Mouse (Mus musculus) stomach, embryonic 15.5 days (tissue): ENCODE data around the gene Asgr1. TPM values are rescaled to one million over a fixed set of nuclear protein-coding genes. Genes with fewer than 3 reads are reported as not detected.

Experiments used
- ATAC-seq: fragments of 200-750 bp; cut with Nextera tagmentation; 2 replicates; pipeline ENCODE4 v1.8.0; 2017; ENCODE audit warnings: low read depth, moderate number of reproducible peaks, moderate TSS enrichment; ENCODE audit not compliant: insufficient read depth, low FRiP score
- H3K27ac ChIP-seq: fragments of 300-500 bp; sonication (generic); 2 replicates; pipeline ENCODE4 v1.5.1; 2015; ENCODE audit warnings: mild to moderate bottlenecking, inconsistent platforms
- H3K27me3 ChIP-seq: fragments of 300-500 bp; sonication (generic); replicated peaks from 2 replicates; pipeline ENCODE4 v1.6.1; 2015; ENCODE audit warnings: inconsistent platforms
- H3K36me3 ChIP-seq: fragments of 300-500 bp; sonication (generic); 2 replicates; pipeline ENCODE4 v1.6.1; 2015; ENCODE audit warnings: inconsistent platforms
- H3K4me1 ChIP-seq: fragments of 300-500 bp; sonication (generic); 2 replicates; pipeline ENCODE4 v1.6.1; 2015; ENCODE audit warnings: inconsistent platforms
- H3K4me2 ChIP-seq: fragments of 300-500 bp; sonication (generic); 2 replicates; pipeline ENCODE4 v1.6.1; 2015; ENCODE audit warnings: mild to moderate bottlenecking, inconsistent platforms
- H3K4me3 ChIP-seq: fragments of 300-500 bp; sonication (generic); replicated peaks from 2 replicates; pipeline ENCODE4 v1.5.1; 2015; ENCODE audit warnings: inconsistent platforms
- H3K9ac ChIP-seq: fragments of 300-500 bp; sonication (generic); 2 replicates; pipeline ENCODE4 v1.6.1; 2015; ENCODE audit warnings: inconsistent platforms
- H3K9me3 ChIP-seq: fragments of 300-500 bp; sonication (generic); 2 replicates; pipeline ENCODE4 v1.6.1; 2016; ENCODE audit warnings: inconsistent platforms
- WGBS: fragments of 180-500 bp; shearing (Covaris S2); methylation state at CpG from one replicate; pipeline ENCODE4 v1.1.7; 2015; 5-methylcytosine and 5-hydroxymethylcytosine counted together
- polyA plus RNA-seq: library from polyadenylated mRNA; unstranded; fragments of >200 nt; fragmentation: Nextera tagmentation; extraction: Ambion mirVana; gene quantifications from 2 replicates; pipeline ENCODE4 v1.2.1, GENCODE M21; 2015

Asgr1 gene
- polyA plus RNA-seq, 1 experiment from 2014 or later: 0.96 TPM

DNA sequence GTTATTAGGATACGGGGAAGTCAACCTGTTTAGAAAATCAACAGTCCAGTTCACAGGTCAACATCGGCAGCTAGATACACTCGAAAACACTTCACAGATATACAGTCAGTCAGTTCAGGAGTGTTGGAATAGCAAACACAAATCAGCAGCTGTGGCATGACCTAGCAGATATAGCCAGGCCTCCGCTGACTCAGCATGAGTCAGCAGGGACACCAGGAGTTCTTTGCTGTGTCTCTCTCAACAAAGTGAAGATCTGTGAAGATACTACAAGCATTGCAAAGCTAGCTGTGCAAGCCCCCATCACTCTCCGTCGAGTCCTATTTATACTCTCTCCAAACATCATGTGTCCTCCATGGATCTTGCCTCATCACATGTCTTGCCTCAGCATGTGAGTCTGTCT lies 21.7 kb downstream of the Asgr1 start:
- Histone ChIP-seq H3K27ac (no peak overlapping the region), H3K27me3 (no peaks in the 10 kb centered on the region), H3K4me2 (no peak overlapping the region), H3K36me3 (no peaks in the 10 kb centered on the region), H3K9ac (no peak overlapping the region), H3K4me1 (no peaks in the 10 kb centered on the region), H3K9me3 (no peaks in the 10 kb centered on the region), H3K4me3 (no peak overlapping the region)
- 76% methylated on average over 6 of the region's 6 CpGs for WGBS
- ATAC-seq: peak; percentile 56; the same call in 1 of the 2 replicates

DNA sequence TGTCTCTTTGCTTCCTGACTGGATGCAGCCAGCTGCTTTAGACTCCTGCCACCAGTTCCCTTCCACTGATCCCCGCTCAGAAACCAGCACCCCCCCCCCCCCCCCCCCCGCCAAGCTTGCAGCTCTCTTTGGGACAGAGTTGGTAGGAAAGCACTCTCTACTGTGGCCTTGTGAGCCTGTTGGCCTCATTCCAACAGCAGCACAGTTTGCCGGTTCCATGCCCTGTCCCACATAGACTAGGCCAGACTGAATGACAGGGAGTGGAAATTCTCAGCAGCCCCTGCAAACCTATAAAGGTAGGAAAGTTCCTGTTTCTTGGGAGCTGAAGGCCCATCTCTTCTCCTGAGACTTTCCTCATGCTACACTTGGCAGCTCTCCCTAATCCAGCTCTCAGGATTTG lies 23.6 kb downstream of the Asgr1 start:
- no peak for ATAC-seq
- WGBS: 58% methylated on average over 3 of the region's 3 CpGs
- no peak overlapping the region for H3K27ac ChIP-seq
- H3K9ac ChIP-seq: no peak overlapping the region
- H3K36me3 ChIP-seq: no peaks in the 10 kb centered on the region
- H3K27me3 ChIP-seq: no peaks in the 10 kb centered on the region
- H3K4me3 ChIP-seq: no peak overlapping the region
- H3K4me1 ChIP-seq: no peaks in the 10 kb centered on the region
- H3K4me2 ChIP-seq: no peak overlapping the region
- H3K9me3 ChIP-seq: no peaks in the 10 kb centered on the region

DNA sequence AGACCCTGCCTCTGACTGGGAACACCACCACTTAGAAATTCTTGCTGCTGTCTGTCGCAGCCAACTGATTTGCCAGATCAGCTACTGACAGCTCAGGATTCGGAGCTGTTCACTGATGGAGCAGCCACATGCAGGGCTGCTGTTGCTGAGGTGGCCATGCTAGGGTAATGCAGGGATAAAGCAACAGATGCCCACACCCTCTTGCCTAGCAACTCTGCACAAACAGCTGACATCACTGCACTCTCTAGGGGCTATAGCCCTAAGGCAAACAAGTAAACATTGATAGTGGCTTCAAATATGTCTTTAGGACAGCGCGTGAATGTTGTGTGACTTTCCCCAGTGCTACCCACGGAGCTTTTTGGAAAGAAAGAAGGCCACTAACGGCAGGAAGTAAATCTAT lies 25.3 kb downstream of the Asgr1 start:
- 49% methylated on average over 6 of the region's 6 CpGs for WGBS
- no peaks in the 10 kb centered on the region for H3K9me3 ChIP-seq

DNA sequence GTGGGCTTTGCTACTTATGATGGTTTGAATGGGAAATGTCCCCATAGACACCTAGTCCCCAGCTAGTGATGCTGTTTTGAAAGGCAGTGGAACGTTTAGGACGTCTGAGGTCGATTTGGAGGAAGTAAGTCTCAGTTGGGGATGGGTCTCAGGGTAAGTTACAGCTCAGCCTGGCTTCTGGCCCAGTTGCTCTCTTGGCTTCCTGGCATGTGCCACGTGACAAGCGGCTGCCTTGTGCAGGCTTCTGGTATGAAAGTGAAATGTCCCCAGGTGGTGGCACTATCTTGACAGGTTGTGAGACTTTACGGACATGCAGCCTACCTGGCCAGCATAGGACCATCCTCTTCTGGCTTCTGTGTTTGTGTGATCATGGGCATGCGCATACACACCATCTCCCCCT lies 26.0 kb downstream of the Asgr1 start:
- no peaks in the 10 kb centered on the region for H3K36me3 ChIP-seq
- WGBS: 69% methylated on average over 7 of the region's 7 CpGs
- H3K27ac ChIP-seq: no peak overlapping the region
- no peak overlapping the region for H3K9ac ChIP-seq
- no peak overlapping the region for H3K4me3 ChIP-seq
- H3K27me3 ChIP-seq: no peaks in the 10 kb centered on the region
- no peaks in the 10 kb centered on the region for H3K9me3 ChIP-seq
- H3K4me2 ChIP-seq: no peak overlapping the region
- H3K4me1 ChIP-seq: no peaks in the 10 kb centered on the region
- no peak for ATAC-seq

More for the DNA sequence above, 25.3 kb downstream of the Asgr1 start:
- Histone ChIP-seq H3K27ac (no peak overlapping the region), H3K27me3 (no peaks in the 10 kb centered on the region), H3K9ac (no peak overlapping the region), H3K4me1 (no peaks in the 10 kb centered on the region), H3K4me3 (no peak overlapping the region), H3K4me2 (no peak overlapping the region), H3K36me3 (no peaks in the 10 kb centered on the region)
- ATAC-seq: no peak

DNA sequence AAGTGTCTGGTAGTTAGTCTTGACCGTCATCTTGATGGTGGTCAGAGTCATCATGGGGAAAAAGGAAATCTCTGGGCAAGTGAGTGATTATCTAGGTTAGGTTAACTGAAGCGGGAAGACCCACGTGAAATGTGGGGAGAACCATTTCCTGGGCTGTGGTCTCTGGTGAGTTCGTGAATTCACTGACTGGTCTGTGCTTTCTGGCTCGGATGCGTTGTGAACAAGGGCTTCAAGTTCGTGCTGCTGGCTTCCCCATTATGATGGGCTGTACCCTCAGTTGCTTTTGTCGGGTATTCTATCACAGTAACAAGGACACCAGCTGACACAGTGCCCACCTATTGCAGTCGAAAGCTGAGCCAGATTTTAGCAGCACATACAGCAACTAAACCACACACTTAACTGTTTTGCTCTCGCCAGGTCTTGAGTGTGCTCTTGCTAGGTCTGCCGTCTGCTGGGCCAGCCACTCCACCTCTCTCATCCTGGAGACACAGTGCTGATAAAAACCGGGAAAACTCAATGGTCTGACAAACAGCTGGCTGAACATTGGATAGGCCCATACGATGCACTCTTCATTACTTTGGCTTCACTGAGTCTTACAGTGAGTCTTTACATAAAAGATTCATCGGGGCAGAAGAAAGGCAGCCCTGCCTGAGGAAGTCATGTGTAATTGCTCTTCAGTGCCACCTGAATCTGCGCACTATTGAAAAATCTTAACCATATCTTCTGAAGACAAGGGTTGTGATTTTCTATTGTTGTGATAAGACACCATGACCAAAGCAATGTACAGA lies 27.1 kb downstream of the Asgr1 start:
- WGBS: 81% methylated on average over 15 of the region's 15 CpGs

DNA sequence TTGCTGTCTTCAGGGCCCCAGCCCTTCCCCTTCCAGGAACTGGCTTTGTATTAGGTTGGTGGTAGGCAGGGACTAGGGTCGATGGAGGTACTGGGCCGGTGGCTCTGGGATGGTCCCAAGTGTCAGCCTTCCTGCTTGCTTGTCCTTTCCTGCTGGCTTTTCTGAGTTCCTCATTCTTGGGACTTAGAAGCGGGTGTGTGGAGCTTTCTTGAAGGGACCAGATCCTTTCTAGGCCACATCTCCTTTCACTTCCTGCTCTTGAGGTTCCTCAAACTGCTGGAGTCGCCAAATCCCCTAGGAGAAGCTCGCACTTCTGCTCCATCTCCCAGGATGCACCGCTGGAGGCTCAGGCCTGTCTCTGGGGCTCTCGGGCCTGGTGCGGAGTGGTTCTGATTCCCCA lies 30.7 kb downstream of the Asgr1 start:
- no peaks in the 10 kb centered on the region for H3K36me3 ChIP-seq
- H3K27ac ChIP-seq: no peak overlapping the region
- no peak overlapping the region for H3K4me2 ChIP-seq
- ATAC-seq: no peak
- H3K4me3 ChIP-seq: no peak overlapping the region
- no peaks in the 10 kb centered on the region for H3K4me1 ChIP-seq
- 85% methylated on average over 8 of the region's 8 CpGs for WGBS
- no peaks in the 10 kb centered on the region for H3K9me3 ChIP-seq
- H3K27me3 ChIP-seq: no peaks in the 10 kb centered on the region
- H3K9ac ChIP-seq: no peak overlapping the region

More for the DNA sequence above, 27.1 kb downstream of the Asgr1 start:
- Histone ChIP-seq H3K9me3 (no peaks in the 10 kb centered on the region), H3K27ac (no peak overlapping the region), H3K4me3 (no peak overlapping the region), H3K27me3 (no peaks in the 10 kb centered on the region), H3K4me1 (no peaks in the 10 kb centered on the region), H3K36me3 (no peaks in the 10 kb centered on the region), H3K4me2 (no peak overlapping the region), H3K9ac (no peak overlapping the region)
- ATAC-seq: no peak

DNA sequence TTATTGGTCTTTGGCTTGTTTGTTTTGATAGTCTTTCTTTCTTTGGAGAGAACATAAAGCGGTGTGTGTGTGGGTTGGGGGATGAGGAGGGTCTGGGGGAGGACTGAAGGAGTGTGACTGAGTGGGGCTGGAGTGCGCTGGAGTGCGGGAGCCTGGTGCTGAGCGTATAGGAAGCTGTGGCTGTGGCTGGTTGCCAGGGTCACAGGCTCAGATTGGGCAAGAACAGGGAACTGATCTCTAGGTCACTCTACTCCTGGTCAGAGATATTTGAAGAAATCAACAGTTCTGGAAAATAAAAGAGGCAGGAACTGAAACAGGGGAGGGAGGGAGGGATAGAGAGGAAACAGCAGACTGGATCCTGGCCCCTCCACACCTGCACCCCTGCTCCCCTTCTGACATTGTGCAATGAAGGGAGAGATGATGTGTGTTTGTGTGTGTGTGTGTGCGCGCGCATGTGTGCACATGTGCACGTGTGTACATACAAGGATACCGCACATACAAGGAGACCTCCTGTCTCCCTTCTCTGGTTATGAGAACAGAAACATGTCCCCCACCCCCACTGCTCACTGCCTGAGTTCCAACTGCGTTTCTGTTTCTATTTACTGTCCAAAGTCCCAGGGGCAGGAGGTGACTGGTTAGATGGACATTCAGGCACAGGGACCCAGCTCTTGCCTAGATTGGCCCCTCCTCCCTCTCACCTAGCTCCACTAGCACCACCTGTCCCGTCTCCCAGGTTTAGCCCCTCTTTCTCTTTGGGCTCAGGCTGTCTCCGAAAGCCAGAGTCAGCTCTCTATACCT lies 38.3 kb downstream of the Asgr1 start, which contains the start of gene Asgr2:
Gene Asgr2 (plus strand): TSS at position 659 of the 798 bp plus-strand sequence.
- Histone ChIP-seq H3K27me3 (no peaks in the 10 kb centered on the region), H3K9ac (no peak within 1 kb of the TSS), H3K4me3 (no peak within 1 kb of the TSS), H3K9me3 (no peaks in the 10 kb centered on the region), H3K4me2 (no peak within 1 kb of the TSS), H3K27ac (no peak within 1 kb of the TSS), H3K4me1 (no peaks in the 10 kb centered on the region), H3K36me3 (no peaks in the 10 kb centered on the region)
- WGBS: 63% methylated on average over 12 of the region's 12 CpGs
- ATAC-seq: peak; percentile 68; the same call in 1 of the 2 replicates

DNA sequence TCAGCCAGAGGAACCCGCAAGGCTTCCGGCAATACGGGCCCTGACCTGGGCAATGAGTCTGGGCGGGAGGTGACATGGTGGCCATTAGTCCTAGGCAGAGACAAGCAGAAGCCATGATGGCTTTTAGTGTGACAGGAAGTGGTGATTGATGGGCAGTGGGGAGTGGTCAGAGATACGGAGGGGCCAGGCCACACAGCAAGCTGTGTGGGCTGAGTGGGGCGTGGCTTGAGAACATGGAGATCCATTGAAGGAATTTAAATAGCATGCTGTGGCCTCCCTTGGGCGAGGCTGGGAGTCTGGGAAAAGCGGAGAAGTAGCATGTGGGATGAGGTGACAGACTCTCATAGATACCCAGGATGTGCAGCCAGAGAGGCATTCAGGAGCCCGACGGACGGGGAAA lies 43.5 kb downstream of the Asgr1 start:
- ATAC-seq: no peak
- WGBS: 45% methylated on average over 11 of the region's 11 CpGs

DNA sequence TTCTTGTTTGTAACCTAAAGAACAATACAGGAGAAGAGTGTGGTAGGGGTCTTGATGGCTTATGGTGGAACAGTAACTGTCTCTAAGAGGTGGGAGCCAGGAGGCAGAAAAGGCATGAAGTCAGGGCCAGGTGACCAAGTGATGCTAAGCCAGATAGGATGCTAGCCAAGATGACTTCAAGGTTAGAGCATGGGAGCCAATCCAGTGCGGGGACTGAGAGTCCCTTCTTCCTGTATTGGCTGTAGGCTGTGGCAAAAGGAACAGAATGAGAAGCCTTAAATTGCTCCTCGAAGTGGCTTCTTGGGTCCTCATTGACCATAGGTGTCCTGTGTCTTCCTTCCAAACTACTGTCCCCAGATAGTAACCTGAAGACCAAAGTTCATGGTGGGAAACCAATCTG lies 45.2 kb downstream of the Asgr1 start:
- 85% methylated on average over 2 of the region's 2 CpGs for WGBS
- Histone ChIP-seq H3K27ac (no peak overlapping the region), H3K4me2 (no peak overlapping the region), H3K9me3 (no peaks in the 10 kb centered on the region), H3K4me1 (no peaks in the 10 kb centered on the region), H3K9ac (no peak overlapping the region), H3K27me3 (no peaks in the 10 kb centered on the region), H3K4me3 (no peak overlapping the region), H3K36me3 (no peaks in the 10 kb centered on the region; the same call in 1 of the 2 replicates)
- no peak for ATAC-seq

More for the DNA sequence above, 43.5 kb downstream of the Asgr1 start:
- H3K27me3 ChIP-seq: no peaks in the 10 kb centered on the region
- H3K4me3 ChIP-seq: no peak overlapping the region
- no peaks in the 10 kb centered on the region for H3K4me1 ChIP-seq
- no peak overlapping the region for H3K9ac ChIP-seq
- no peak overlapping the region for H3K4me2 ChIP-seq
- no peaks in the 10 kb centered on the region for H3K9me3 ChIP-seq
- no peaks in the 10 kb centered on the region; the same call in 1 of the 2 replicates for H3K36me3 ChIP-seq
- no peak overlapping the region for H3K27ac ChIP-seq

DNA sequence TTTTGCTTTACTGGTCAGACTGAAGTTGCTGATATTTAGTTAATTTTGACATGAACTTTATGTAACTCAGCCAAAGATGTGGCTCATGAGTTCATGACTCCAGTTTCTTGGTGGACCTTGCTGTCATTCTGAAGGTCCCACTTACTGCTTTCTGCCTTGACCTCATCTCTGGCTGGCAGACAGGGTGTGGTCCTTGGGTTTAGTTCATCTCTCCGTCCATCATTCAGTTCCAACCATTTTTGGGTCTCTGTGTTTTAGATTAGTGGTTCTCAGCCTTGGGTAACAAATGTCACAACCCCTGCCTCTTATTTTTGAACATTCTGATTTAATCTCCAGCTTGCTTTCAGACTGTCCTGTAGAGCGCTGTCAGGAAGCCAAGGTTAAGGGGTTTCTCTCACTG lies 45.9 kb downstream of the Asgr1 start:
- no peaks in the 10 kb centered on the region for H3K4me1 ChIP-seq
- H3K9me3 ChIP-seq: no peaks in the 10 kb centered on the region
- H3K4me3 ChIP-seq: no peak overlapping the region
- H3K36me3 ChIP-seq: no peaks in the 10 kb centered on the region; the same call in 1 of the 2 replicates
- H3K9ac ChIP-seq: no peak overlapping the region
- H3K4me2 ChIP-seq: no peak overlapping the region
- WGBS: 82% methylated on average over 2 of the region's 2 CpGs
- H3K27me3 ChIP-seq: no peaks in the 10 kb centered on the region
- no peak overlapping the region for H3K27ac ChIP-seq
- ATAC-seq: no peak

DNA sequence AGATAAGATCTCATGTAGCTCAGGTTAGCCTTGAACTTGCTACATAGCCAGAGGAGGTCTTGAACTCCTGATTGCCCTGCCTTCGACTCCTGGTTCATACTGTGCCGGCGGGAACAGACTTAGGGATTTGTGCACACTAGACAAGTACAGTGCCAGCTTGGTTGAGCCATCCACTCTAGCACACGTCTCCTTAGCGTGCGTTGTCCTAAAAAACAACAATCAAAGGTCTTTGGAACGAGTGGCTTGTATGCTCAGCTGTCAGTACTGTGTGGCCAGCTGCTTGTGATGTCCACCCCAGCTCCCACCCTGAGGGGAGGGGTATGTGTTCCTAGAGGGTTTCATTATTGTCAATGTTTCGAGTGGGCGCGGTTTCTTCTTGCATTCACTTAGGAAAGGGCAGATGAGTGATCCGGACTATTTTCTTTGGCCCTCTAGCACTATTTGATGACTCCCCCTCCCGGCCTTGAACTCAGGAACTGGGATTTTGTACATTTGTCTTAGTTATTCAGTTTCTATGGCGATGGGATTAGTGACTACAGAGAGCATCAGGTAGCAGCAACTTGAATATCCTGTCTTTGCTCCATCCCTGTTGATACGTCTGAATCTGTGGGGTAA lies 49.9 kb downstream of the Asgr1 start:
- Histone ChIP-seq H3K27me3 (no peaks in the 10 kb centered on the region), H3K9me3 (no peaks in the 10 kb centered on the region), H3K27ac (no peak overlapping the region), H3K36me3 (no peaks in the 10 kb centered on the region; the same call in 1 of the 2 replicates), H3K4me2 (no peak overlapping the region), H3K4me3 (no peak overlapping the region), H3K4me1 (no peaks in the 10 kb centered on the region; the same call in 1 of the 2 replicates), H3K9ac (no peak overlapping the region)
- WGBS: 62% methylated on average over 14 of the region's 14 CpGs
- ATAC-seq: no peak

DNA sequence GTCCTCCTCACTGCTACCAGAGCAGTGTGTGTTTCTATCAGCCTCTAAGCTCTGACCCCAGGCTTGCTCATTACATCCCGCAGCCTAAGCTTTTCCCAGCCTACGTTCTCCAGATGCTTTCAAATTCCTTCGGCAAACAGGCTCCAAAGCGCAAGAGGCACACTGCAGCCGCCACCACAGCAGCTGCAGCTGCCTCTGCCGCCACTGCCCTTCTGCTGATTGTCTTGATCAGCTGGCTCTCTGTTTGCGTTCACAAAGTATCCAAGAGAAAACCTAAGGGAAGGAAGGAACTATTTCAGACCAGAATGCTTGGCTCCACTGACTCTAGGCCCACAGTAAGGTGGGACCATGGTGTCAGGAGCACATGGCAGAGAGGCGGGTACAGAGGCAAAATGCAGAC lies 53.2 kb downstream of the Asgr1 start:
- Histone ChIP-seq H3K27me3 (no peaks in the 10 kb centered on the region), H3K9ac (no peak overlapping the region), H3K27ac (no peak overlapping the region), H3K4me2 (no peak overlapping the region), H3K4me1 (no peaks in the 10 kb centered on the region; the same call in 1 of the 2 replicates), H3K36me3 (no peaks in the 10 kb centered on the region), H3K9me3 (no peaks in the 10 kb centered on the region), H3K4me3 (no peak overlapping the region)
- ATAC-seq: no peak
- WGBS: 44% methylated on average over 8 of the region's 8 CpGs
